Mouse (Mus musculus): ENCODE results near the gene Dxo. TPM values are rescaled to one million over a fixed set of nuclear protein-coding genes. Genes with fewer than 3 reads are reported as not detected.

Gene Dxo
- total RNA-seq, 2 experiments from 2014 or later: 21.4 to 23.0 TPM

DNA sequence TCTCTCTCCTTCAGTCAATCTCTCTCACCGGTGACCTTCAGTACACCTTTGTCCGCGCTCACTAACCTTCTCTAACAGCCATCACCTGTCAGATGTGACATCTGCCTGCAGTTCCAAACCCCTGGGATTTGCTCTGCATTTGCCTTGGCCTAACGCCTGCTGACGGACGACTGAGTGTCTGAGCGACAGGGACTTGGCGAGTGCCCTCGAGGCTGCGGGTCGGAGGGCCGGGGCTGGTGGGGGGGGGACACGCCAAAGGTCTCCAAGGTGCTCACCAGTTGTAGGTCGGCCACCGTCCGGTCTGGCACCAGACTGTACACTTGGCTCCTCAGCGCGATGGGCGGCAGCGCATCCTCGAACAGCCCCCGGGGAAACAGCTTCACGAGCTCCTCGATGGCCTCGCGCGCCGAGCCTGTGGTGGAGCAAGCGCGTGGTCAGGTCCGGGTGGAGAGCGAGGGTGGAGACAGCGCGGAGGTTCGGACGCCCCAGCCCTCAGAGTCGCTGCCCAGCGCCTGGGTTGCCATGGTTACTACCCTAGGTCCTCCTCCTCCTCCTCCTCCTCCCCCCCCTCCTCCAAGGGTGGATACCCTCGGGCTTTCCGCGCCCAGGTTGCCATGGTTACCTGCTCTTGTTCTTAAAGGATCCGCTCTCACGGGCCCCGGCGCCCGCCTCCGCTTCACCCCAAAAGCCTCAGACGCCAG, 514 bp upstream of the Dxo start:
- DNase-seq: no peak

DNA sequence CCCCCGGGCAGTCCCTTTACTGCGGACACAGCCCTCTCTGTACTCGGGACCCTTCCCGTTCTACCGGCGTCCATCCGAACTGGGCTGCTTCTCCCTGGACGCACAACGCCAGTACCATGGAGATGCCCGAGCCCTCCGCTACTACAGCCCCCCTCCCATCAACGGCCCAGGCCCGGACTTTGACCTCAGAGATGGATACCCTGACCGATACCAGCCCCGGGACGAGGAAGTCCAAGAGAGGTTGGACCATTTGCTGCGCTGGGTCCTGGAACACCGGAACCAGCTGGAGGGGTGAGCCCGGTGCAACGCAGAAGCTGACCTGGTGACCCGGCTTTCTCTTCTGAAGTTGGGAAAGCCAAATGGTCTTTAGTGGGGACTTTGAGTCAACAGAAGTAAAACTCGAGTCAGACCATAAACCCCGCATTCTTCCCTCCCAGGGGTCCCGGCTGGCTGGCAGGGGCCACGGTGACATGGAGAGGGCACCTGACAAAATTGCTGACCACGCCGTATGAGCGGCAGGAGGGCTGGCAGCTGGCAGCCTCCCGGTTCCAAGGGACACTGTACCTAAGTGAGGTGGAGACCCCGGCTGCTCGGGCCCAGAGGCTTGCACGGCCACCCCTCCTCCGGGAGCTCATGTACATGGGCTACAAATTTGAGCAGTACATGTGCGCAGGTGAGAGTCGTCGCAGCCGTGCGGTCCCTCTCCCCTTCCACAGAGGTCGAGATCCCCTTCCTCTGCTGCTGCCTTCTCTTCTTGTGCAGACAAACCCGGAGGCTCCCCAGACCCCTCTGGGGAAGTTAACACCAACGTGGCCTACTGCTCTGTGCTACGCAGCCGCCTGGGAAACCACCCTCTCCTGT, 875 bp downstream of the Dxo start:
- peak; percentile 25 for DNase-seq

DNA sequence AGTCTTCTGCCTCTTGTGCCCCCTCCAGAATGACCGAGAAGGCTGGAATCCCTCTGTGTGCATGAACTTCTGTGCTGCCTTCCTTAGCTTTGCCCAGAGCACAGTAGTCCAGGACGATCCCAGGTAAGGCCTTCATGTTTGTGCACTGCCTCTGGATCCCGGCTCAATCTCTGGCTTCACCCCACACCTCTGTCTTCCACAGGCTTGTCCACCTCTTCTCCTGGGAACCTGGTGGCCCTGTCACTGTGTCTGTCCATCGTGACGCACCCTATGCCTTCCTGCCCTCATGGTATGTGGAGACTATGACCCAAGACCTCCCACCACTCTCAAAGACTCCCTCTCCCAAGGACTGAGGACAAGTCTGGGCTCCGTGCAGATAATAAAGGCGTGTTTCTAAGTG, 2.0 kb downstream of the Dxo start:
- DNase-seq: no peak

DNA sequence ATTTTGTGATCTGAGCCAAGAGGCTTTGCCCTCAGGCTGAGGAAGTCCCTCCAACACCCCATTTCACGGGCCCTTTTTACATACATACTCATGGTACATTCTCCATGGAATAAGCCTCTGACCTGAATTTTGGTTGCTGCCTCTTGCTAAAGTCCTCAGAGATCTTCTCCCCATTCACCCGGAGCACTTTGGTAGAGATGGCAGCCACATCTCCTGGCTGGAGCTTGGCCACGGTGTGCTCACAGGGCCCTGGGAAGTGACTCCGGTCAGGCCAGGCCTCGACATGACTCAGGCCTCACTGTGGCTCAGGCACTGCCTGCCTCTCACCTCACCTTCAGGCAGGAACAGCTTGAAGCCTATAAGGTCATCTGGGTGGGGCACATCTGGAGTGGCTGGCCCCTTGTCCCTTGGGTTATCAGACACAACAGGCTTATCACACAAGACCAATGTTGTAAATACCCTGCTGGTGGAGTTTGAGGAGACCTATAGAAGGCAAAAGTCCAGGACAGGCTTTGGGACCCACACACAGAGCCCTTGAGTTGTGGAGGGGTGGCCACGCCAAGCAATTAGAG, 4.0 kb downstream of the Dxo start:
- DNase-seq: no peak

DNA sequence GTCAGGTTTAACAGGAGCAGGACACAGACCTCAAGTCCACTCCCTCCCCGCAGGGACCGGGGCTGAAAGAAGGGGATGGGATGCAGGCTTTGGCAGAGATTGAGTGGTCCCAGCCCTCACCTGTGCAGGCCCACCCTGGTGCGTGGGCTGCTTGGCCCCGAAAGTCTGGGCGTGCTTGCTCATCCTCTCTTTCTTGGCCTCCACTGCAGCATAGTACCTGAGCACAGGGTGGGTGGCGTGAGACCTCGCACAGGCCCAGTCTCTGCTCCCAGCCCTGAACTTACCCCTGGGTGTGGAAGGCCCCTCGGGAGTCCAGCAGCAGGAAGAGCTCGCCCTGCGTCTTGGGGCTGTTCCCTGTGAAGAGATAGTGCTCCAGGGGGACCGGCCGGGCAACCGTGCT, 8.1 kb downstream of the Dxo start:
- DNase-seq: no peak

DNA sequence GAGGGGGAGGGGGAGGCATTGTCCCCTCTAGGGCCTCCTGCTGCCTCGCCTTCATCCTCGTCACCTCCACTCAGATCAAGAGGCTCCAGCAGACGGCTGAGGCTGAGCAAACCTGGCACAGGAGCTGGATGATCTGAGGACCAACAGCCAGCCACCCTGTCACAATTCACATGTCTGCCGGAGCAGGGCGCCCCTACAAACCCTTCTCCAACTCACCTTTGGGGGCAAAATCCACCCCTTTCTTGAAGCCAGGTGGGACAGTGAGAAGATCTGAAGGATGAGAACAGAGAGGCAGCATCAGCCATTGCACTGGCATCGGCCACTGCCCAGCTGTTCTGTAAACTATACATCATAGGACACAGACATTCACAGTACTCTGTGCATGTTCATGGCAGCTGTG, 10.4 kb downstream of the Dxo start:
- DNase-seq: no peak

DNA sequence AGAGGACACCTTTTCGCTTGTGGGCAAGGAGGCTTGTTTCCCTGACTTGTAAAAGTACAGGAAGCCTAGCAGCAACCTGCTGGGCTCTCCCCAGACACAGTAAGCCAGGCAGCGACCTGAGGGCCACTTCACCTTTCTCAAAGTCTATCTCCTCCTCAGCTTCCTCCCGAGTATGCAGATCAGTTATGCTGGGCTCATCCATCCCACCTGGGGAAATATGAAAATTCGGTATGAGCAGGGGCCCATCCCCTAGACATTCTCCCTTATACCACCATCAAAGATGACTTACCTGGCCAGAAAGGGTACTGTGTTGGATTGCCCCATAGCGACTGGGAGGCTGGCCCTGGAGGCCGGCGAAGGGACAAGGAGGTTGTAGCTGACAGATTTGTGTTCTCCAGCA, 10.8 kb downstream of the Dxo start:
- DNase-seq: no peak

DNA sequence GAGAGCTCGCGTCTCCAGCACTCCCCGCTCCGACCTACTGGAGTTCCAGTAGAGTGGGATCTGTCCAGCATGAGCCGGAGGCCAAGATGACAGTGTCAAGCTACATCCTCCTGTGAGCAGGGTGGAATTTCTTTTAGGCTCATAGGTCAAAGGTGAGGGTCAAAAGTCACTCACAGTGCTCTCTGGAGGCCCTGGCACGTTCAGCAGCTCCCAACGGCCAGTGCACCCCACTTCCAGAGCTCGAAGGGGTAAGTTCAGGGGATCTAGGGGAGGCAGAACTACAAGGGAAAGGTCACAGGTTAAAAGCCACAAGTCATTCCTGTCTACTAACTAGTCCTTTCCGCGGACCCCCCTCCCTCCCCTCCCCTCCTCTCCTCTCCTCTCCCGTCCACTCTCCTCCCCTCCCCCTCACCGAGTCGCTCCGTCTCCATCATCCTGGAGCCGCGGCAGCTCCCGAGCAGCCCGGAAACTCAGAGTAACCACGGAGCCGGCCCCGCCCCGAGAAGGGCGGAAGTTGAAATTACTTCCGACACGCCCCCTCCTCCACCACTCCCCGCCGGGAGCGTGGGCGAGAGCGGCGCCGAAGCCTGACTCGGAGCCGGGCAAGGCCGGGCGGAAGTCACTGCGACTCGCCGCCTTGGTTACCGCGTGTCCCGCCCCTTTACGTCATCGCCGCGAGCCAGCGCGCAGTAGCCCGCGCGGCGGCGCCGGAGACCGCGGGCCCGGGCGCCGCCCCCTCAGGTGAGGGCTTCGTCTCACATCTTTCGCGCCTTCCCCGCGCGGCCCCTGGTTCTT, 13.1 kb downstream of the Dxo start, which contains the start of the genes Skiv2l and Nelfe:
Gene Skiv2l (minus strand): TSS at position 489 of the 795 bp plus-strand sequence.
Gene Nelfe (plus strand): TSS at position 670 of the 795 bp plus-strand sequence.
- peak; percentile 98 for DNase-seq

DNA sequence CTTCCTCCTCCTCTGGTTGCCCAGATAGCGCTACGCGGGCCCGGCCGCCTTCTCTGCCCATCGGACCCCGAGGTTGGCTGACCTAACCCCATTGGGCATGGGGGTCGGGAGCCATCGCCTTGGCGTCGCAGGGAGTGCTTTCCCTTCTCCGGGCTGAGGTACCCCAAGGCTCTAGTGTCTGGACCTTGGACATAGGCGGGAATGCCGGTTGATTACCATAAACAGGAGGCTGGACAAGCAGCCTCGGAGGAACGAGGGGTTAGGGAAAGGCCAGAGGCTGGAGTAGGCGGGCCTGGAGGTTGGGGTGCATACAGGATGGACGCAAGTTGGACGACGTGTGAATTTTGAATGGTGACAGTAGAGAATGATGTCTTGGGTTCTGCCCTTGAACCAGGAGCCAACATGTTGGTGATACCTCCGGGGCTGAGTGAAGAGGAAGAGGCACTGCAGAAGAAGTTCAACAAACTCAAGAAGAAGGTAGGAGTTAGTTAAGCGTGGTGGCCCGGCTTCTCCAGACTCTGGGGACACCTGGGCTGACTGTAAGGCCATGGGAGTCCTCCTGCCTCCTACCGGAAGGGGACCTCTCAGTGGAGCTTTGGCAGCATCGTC, 13.8 kb downstream of the Dxo start:
- DNase-seq: no peak

DNA sequence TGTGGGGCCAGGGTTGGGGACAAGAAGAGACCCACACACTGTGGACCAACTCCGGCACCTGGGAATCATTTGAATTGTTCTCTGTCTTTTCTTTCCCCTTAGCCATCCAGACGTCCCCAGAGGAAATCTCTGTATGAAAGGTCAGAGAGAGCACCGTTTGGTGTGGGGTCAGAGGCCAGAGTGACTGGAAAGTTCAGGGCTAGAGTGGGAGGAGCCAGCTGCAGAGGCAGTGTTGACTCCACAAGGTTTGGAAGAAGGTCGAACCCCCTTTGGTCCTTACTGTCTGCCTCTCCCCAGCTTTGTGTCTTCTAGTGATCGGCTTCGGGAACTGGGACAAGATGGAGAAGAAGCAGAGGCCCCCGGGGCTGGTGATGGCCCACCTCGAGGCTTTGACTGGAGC, 16.7 kb downstream of the Dxo start:
- DNase-seq: no peak

DNA sequence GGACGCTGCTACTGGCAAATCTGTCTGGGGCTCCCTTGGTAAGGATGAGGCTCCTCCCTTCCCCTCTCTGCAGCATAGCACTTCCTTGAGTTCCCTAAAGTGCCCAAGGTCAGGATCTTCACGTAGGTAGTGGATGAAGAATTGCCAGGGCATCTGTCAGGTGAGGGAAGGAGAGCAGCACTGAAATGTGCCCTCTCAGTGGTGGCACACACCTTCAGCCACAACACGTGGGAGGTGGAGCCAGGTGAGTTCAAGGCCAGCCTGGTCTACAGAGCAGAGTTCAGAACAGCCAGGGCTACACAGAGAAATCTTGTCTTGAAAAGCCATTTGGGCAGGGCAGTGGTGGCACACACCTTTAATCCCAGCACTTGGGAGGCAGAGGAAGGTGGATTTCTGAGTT, 17.9 kb downstream of the Dxo start:
- no peak for DNase-seq

DNA sequence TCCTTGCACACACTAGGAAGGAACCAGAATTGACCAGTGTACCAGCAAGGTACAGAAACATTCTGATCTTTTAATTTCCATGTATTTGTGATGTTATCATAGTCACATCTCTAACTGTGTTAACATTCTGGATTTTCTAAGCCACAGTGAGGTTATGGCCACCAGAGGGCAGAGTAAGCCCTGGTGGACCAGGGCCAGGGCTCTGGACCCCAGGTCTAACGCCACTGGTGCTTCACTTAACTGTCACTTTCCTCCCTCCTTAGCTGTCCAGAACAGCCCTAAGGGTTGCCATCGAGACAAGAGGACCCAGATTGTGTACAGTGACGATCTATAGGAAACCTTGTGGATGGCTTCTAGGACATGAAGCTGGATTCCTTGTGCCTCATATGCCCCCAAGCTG, 19.0 kb downstream of the Dxo start:
- peak; percentile 67 for DNase-seq

DNA sequence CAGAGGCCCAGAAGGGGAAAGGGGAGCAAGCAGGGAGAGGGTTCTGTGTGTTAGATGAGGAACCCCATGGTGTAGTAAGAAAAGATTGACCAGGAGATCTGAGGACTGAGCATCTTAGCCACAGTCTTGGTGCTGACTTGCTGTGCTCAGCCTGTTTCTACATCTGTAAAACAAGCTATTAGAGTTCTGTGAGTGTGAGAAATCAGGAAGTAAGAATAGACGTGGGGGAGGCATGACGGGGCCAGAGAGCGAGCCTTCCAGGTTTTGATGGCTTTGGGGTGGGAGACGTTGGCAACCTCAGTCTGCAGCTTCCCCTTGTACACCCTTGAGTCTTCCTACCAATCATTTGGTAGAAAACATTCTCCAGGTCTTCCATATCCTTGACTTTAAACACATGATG, 21.9 kb downstream of the Dxo start:
- DNase-seq: no peak

DNA sequence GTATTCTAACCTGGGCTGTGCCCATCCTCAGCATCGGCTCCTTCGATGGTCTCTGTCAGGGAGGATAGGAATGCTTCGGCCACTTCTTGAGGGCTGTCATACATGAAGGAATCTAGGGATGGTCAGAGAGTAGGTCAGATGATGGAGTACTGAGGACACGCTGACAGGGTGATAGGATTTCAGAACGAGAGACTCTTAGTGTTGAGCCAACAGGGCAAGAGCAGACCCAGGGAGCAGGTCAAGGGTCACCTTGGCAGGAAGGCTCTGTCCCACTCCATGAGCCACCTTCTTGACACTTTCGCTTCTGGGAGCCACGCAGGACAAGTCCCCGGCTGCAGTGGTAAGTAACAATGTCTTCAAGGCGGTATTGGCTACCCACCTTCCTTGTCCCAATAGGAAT, 23.7 kb downstream of the Dxo start:
- DNase-seq: no peak

DNA sequence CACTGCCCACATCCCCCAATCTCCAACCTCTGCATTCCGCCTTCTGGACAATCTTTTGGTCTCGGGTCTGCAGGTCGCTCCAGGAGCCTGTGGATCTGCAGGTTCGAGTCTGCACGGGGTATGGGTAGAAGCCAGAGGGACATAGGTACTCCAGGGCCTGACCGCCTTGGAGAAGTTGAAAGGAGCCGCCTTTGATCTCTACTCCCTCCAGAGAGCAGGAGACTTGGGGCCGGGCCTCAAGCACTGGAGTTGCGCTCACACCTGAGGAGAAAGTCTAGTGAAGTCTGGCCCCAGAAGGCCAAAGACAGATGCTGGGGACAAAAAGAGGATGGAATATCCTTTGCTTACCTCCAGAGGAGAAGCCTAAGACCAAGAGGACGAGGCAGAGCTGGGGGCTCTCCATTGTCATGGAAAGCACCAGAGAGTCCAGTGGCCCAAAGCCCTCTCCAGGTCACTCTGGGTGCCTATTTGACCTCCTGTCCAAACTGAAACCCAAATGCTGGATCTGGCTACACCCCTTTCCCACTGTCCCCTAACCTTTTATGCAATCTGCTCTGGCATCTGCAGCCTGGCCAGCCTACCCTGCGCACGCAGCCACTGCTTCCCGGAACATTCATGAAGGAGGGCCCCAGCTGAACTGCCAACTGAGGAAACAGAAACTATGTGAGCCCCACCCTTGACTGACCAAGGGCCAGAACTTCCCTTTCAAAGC, 25.0 kb downstream of the Dxo start:
- DNase-seq: no peak

DNA sequence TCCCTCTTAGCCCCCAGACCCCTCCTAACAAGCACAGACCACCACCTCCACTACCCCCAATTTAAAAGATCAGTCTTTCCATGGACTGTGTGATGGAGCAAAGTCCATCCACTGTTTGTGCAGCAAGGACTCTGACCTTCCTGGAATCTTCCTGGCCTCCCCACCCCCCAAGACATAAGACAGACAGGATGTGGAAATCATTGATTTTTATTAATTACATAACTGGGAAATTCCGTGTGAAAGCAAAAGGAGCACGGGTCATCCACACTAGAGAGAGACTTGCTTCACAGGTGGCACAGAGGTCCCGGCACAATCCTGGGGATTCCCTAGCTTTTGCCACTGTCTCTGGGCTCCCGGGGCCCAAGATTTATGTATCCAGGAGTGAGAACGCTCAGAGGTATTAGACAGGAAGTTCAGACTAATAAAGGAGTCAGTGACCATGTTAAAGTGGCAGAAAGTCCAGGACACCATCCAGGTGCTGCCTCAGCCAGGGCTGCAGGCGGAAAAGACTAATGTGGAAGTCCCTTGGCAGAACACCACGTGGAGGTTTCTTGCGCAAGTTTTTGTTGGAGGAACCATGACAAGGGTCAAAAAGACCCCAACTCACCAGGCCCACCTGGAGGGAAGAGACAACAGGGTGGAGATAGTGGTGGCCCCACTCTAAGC, 25.7 kb downstream of the Dxo start, which contains the start of gene Cfb:
Gene Cfb (minus strand): TSS at position 103 of the 666 bp plus-strand sequence.
- DNase-seq: no peak

DNA sequence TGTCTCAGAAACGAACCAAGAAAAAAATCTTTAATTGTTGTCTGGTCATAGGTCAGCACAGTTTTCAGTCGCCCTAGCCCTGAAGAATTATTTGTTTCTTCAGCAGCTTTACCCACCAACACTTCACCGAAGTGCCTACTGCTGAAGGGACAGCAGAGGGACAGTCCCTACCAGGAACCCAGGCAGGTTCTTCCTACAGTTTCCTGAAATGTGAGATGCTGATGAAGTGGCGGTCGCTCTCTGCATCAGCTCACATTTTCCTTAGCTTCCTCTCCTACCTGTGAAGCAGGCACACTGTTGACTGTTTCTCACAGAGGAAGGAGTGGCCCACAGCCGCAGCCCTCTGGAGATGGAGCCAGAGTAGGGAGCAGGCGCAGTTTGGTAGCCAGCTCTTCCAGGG, 29.2 kb downstream of the Dxo start:
- no peak for DNase-seq

DNA sequence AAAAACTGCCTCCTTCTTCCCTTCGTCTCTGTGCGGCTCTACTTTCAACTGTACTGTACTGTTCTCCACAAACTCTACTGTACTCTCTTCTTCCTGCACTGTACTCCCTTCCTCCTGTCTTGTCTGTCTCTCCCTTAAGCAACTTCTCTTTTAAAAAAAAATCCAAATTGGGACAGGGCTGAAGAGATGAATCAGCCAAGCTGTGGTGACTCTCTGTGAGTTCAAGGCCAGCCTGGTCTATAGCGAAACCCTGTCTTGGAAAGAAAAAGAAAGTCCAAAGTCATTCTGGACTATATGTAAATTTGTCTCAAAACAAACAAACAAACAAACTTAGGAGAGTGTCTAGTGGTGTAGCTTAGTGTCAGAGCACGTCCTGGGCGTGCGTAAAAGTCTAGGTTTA, 37.5 kb downstream of the Dxo start:
- no peak for DNase-seq

DNA sequence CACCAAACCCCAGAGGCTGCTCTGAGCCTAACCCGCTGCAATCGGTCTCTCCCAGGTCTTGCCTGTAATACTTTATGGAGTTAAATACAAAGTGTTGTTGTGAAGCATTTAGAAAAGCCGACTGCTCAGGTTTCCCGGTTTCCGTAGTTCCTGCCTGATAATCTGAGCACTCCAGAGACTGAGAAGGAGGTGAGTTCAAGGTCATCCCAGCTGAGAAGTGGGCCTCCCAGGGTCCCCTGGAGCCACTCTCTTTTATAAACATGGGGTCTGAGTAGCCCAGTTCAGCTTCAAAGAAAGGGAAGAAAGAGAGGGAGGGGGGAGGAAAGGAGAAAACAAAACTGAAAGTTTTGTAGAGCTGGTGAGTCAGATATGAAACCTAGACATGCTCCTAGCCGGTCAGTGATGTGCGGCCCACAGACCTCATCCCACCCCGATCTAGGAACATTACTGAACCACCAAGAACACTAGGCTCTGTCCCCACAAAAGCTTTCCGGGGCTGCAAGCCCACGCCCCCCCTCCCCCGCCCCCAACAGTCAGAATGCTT, 42.6 kb downstream of the Dxo start, which contains the start of gene Zbtb12:
Gene Zbtb12 (plus strand): TSS at position 148 of the 544 bp plus-strand sequence.
- DNase-seq: no peak

DNA sequence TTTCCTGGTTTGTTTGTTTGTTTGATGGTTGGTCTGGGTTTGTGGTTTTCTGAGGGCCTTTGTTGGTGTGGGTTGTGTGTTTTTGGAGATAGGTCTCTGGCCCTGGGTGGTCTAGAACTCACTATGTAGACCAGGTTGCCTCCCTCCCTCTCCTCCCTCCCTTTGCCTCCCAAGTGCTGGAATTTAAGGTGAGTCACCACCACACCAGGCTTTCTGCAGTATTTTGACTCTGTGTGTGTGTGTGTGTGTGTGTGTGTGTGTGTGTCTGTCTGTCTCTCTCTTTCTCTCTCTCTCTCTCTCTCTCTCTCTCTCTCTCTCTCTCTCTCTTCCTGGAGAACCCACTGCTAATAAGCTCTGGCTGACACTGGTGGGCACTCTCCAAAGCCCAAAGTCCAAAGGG, 44.3 kb downstream of the Dxo start:
- DNase-seq: no peak

All from heart, postnatal 4 days (tissue).